ENCODE assay signal across 9 mouse cellular contexts in the genomic region with DNA sequence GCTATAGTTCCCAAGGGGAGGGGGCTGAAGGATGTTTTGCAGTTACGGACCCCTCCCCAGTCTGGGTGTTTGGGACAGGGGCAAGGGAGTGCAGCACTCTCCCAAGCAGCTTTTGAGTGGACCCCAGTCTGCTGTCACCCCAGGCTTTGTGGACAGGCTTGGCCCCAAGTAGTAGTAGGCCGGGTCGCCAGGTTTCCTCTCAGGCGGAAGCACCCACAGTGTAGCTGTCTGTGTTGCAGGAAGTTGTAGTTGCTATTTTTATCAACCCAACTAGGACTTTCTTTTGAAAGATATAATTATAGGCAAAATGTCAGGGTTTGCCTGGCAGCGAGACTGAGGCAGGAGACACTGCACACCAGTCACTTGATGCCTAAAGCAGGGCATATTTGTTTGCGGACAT. TPM values are rescaled to one million over a fixed set of nuclear protein-coding genes. Genes with fewer than 3 reads are reported as not detected.
DNase-seq lines count a peak whose midpoint lies in the region; ATAC-seq and TF ChIP-seq lines count a peak whose summit lies in the region.
"Had no signal": no experiment of that assay in that cellular context is flagged by ENCODE, and none has a peak within 500 bp of the region (broad histone marks: within the 10 kb centered on the region; RNA-seq: fewer than 3 reads in every experiment).

No protein-coding gene starts in this region.

- H3K9me3 ChIP-seq in hindbrain, embryonic 10.5 days, result no peaks in the 10 kb centered on the region
- no peaks in the 10 kb centered on the region for H3K9me3 ChIP-seq in midbrain, embryonic 11.5 days (ENCODE audit: control insufficient read depth, low read length)
- no peaks in the 10 kb centered on the region for H3K9me3 ChIP-seq in intestine, embryonic 16.5 days (ENCODE audit: control insufficient read depth, low read length)

- WGBS in heart, adult 2 months, result 42% methylated on average over 6 of the region's 6 CpGs
- 77% methylated on average over 6 of the region's 6 CpGs for WGBS in hindbrain, embryonic 10.5 days
- WGBS in midbrain, embryonic 11.5 days, result 64% methylated on average over 6 of the region's 6 CpGs
- WGBS in intestine, embryonic 16.5 days, result 67% methylated on average over 6 of the region's 6 CpGs
- WGBS in cerebellum, adult 2 months, result 46% methylated on average over 6 of the region's 6 CpGs

- no peak overlapping the region for H3K4me2 ChIP-seq in midbrain, embryonic 11.5 days
- H3K4me2 ChIP-seq in intestine, embryonic 16.5 days (ENCODE audit: low read depth, low read length), result no peak overlapping the region

- TF ChIP-seq CTCF in heart, adult 2 months (IDR thresholded peaks at IDR 0.05), result no peak
- TF ChIP-seq CTCF in cerebellum, adult 2 months (IDR thresholded peaks at IDR 0.05; ENCODE audit: borderline replicate concordance, insufficient read depth, low read depth, low read length), result no peak

- peak; percentile 77 for ATAC-seq in CD4-positive, CD25-positive, alpha-beta regulatory T cell, adult 4 months
- ATAC-seq in midbrain, embryonic 11.5 days (ENCODE audit: low FRiP score), result no peak
- no peak for ATAC-seq in intestine, embryonic 16.5 days

- intact Hi-C loops in heart, adult 2 months (cut with DNase I), result no loop called here
- intact Hi-C loops in heart, postnatal 10 days (cut with DNase I), result no loop called here

- no peak for TF ChIP-seq POLR2A in heart, adult 2 months (IDR thresholded peaks at IDR 0.05; ENCODE audit: insufficient read depth, low read depth, low read length)
- TF ChIP-seq POLR2A in cerebellum, adult 2 months (IDR thresholded peaks at IDR 0.05; ENCODE audit: borderline replicate concordance, insufficient read depth, low read length), result no peak

- H3K36me3 ChIP-seq in heart, adult 2 months (ENCODE audit: control insufficient read depth, insufficient read depth, low read length), result peaks cover 3% of the 10 kb centered on the region; the same call in 1 of the 2 replicates
- H3K36me3 ChIP-seq in hindbrain, embryonic 10.5 days, result peaks cover 33% of the 10 kb centered on the region
- H3K36me3 ChIP-seq in midbrain, embryonic 11.5 days (ENCODE audit: control insufficient read depth, insufficient read depth, low read length), result peaks cover 2% of the 10 kb centered on the region; the same call in 1 of the 2 replicates
- H3K36me3 ChIP-seq in intestine, embryonic 16.5 days (ENCODE audit: control insufficient read depth, insufficient read depth, low read length), result no peaks in the 10 kb centered on the region

- H3K27me3 ChIP-seq in heart, adult 2 months (ENCODE audit: control insufficient read depth, insufficient read depth, low read length), result no peaks in the 10 kb centered on the region
- H3K27me3 ChIP-seq in hindbrain, embryonic 10.5 days (ENCODE audit: insufficient read depth, poor library complexity, severe bottlenecking), result no peaks in the 10 kb centered on the region
- no peaks in the 10 kb centered on the region for H3K27me3 ChIP-seq in midbrain, embryonic 11.5 days (ENCODE audit: control insufficient read depth, insufficient read depth, low read length)
- no peaks in the 10 kb centered on the region for H3K27me3 ChIP-seq in intestine, embryonic 16.5 days (replicated peaks; ENCODE audit: control insufficient read depth, insufficient read depth, low read length)
- H3K27me3 ChIP-seq in cerebellum, adult 2 months (ENCODE audit: control insufficient read depth, insufficient read depth, low read length), result no peaks in the 10 kb centered on the region

- no peak overlapping the region for H3K9ac ChIP-seq in heart, adult 2 months (ENCODE audit: low read depth, low read length)
- peak overlapping the region; percentile 22; the same call in 1 of the 2 replicates for H3K9ac ChIP-seq in midbrain, embryonic 11.5 days (ENCODE audit: low read length)
- H3K9ac ChIP-seq in intestine, embryonic 16.5 days (ENCODE audit: low read depth, low read length), result no peak overlapping the region

- peak overlapping the region; percentile 13 for H3K27ac ChIP-seq in heart, adult 2 months
- H3K27ac ChIP-seq in hindbrain, embryonic 10.5 days, result peak overlapping the region; percentile 78
- H3K27ac ChIP-seq in midbrain, embryonic 11.5 days (ENCODE audit: low read depth, low read length), result peak overlapping the region; percentile 78; the same call in 1 of the 2 replicates
- no peak overlapping the region for H3K27ac ChIP-seq in intestine, embryonic 16.5 days (ENCODE audit: low read length)
- H3K27ac ChIP-seq in cerebellum, adult 2 months (ENCODE audit: insufficient read depth, low read length), result no peak overlapping the region

- peaks cover 1% of the 10 kb centered on the region for H3K79me2 ChIP-seq in heart, adult 2 months (replicated peaks; ENCODE audit: control insufficient read depth, insufficient read depth, low read length)

- DNase-seq in heart, adult 2 months, result peak in 1 of 2 experiments; percentile 26
- no peak for DNase-seq in heart, postnatal 10 days
- no peak for DNase-seq in hindbrain, embryonic 10.5 days (ENCODE audit: low spot score)
- no peak for DNase-seq in midbrain, embryonic 11.5 days (ENCODE audit: low spot score, missing footprints)
- no peak for DNase-seq in cerebellum, adult 18-20 months
- no peak for DNase-seq in cerebellum, adult 2 months
- DNase-seq: kidney, adult 18-20 months had no signal

- TF ChIP-seq EP300 in heart, adult 2 months (IDR thresholded peaks at IDR 0.05; ENCODE audit: insufficient read depth, low read depth, low read length), result no peak

- H3K4me1 ChIP-seq in heart, adult 2 months (ENCODE audit: control insufficient read depth, insufficient read depth, low read length), result peaks cover 3% of the 10 kb centered on the region
- peaks cover 56% of the 10 kb centered on the region for H3K4me1 ChIP-seq in hindbrain, embryonic 10.5 days (replicated peaks)
- H3K4me1 ChIP-seq in midbrain, embryonic 11.5 days (ENCODE audit: control insufficient read depth, insufficient read depth, low read length), result peaks cover 35% of the 10 kb centered on the region
- peaks cover 24% of the 10 kb centered on the region for H3K4me1 ChIP-seq in intestine, embryonic 16.5 days (ENCODE audit: control insufficient read depth, insufficient read depth, low read length)
- peaks cover 38% of the 10 kb centered on the region for H3K4me1 ChIP-seq in cerebellum, adult 2 months (ENCODE audit: control insufficient read depth, insufficient read depth, low read length)

- no peak overlapping the region for H3K4me3 ChIP-seq in heart, adult 2 months
- H3K4me3 ChIP-seq in hindbrain, embryonic 10.5 days, result 0 out of 2 replicates have a peak overlapping the region, but pooled peaks have one; percentile 13
- H3K4me3 ChIP-seq in midbrain, embryonic 11.5 days (ENCODE audit: low read depth, low read length), result no peak overlapping the region
- no peak overlapping the region for H3K4me3 ChIP-seq in intestine, embryonic 16.5 days (ENCODE audit: low read length)
- no peak overlapping the region for H3K4me3 ChIP-seq in cerebellum, adult 2 months (replicated peaks; ENCODE audit: insufficient read depth, low read depth, low read length)

RNA-seq across cellular contexts. Expression of gene Klhl25, which starts 6.9 kb away (rescaled TPM):
- total RNA-seq in heart, adult 2 months (2021), result 1 to 10 TPM; 4.8 to 6.4 TPM
- 5.9 and 7.1 TPM in 2 replicates for polyA plus RNA-seq in heart, adult 2 months (2012; rRNA removed)
- total RNA-seq in heart, postnatal 10 days (2021), result 10 to 100 TPM in 1 of 2 experiments, 1 to 10 TPM in 1; 7.1 to 10.7 TPM
- polyA plus RNA-seq in CD4-positive, CD25-positive, alpha-beta regulatory T cell, adult 4 months (2017; shearing (Covaris generic)), result 10 to 100 TPM; 11.1 to 15.7 TPM
- 22.8 and 24.6 TPM in 2 replicates for polyA plus RNA-seq in hindbrain, embryonic 10.5 days (2016; fragmentation: Nextera tagmentation; extraction: Ambion mirVana)
- polyA plus RNA-seq in midbrain, embryonic 11.5 days (2014; fragmentation: Nextera tagmentation; extraction: Ambion mirVana), result 17.7 and 21.2 TPM in 2 replicates
- 9.5 and 10.4 TPM in 2 replicates for polyA plus RNA-seq in intestine, embryonic 16.5 days (2015; fragmentation: Nextera tagmentation; extraction: Ambion mirVana)
- polyA plus RNA-seq in cerebellum, adult 2 months (2012; rRNA removed), result 8.9 and 9.6 TPM in 2 replicates

Comparison
In these comparisons a context has a peak if more than half of its experiments do, and no peak if none do; other contexts are left out.
1. H3K27ac ChIP-seq: peak in heart, adult 2 months (single experiment), hindbrain, embryonic 10.5 days (single experiment) and midbrain, embryonic 11.5 days (single experiment); none in intestine, embryonic 16.5 days (single experiment) and cerebellum, adult 2 months (single experiment).